Mouse (Mus musculus): ENCODE results near the gene Pprc1. TPM values are rescaled to one million over a fixed set of nuclear protein-coding genes. Genes with fewer than 3 reads are reported as not detected.

Gene Pprc1
- 16.2 and 16.9 TPM in 2 replicates for polyA plus RNA-seq (2015; fragmentation: Nextera tagmentation; extraction: Ambion mirVana)

GRCm38 (mm10) chr19:46044271-46044992 is at the start of gene Pprc1:
Pprc1 (plus strand) TSS chr19:46044886.
- no peak for TF ChIP-seq CTCF (IDR thresholded peaks at IDR 0.05; ENCODE audit: low read depth)
- WGBS, result under 1% methylated on average over 33 of the region's 34 CpGs
- H3K36me3 ChIP-seq (ENCODE audit: insufficient read depth, low read length), result no peaks in the 10 kb centered on the region
- peak within 1 kb of the TSS; percentile 99 for H3K27ac ChIP-seq
- DNase-seq (ENCODE audit: low spot score) (peak; percentile 89), ATAC-seq (replicated peaks; ENCODE audit: low FRiP score, low read depth) (peak; percentile 10)
- peak within 1 kb of the TSS; percentile 86 for H3K4me2 ChIP-seq (ENCODE audit: low read length)
- no peaks in the 10 kb centered on the region for H3K9me3 ChIP-seq (replicated peaks; ENCODE audit: low read length)
- H3K4me3 ChIP-seq (replicated peaks; ENCODE audit: low read depth, low read length), result peak within 1 kb of the TSS; percentile 99
- peak within 1 kb of the TSS; percentile 95 for H3K9ac ChIP-seq (ENCODE audit: low read depth, low read length)
- peaks cover 55% of the 10 kb centered on the region for H3K4me1 ChIP-seq (replicated peaks; ENCODE audit: insufficient read depth, low read length)
- no peaks in the 10 kb centered on the region for H3K27me3 ChIP-seq (ENCODE audit: insufficient read depth, low read length)

- H3K4me2 ChIP-seq (ENCODE audit: low read length), result peak overlapping the region; percentile 75
- peak overlapping the region; percentile 72 for H3K4me3 ChIP-seq (replicated peaks; ENCODE audit: low read depth, low read length)
- no peaks in the 10 kb centered on the region for H3K36me3 ChIP-seq (ENCODE audit: insufficient read depth, low read length)
- peak overlapping the region; percentile 98 for H3K27ac ChIP-seq
- no peaks in the 10 kb centered on the region for H3K4me1 ChIP-seq (replicated peaks; ENCODE audit: insufficient read depth, low read length)
- WGBS, result 60% methylated on average over 5 of the region's 5 CpGs
- H3K27me3 ChIP-seq (ENCODE audit: insufficient read depth, low read length), result no peaks in the 10 kb centered on the region
- H3K9ac ChIP-seq (ENCODE audit: low read depth, low read length), result peak overlapping the region; percentile 86
- ATAC-seq (replicated peaks; ENCODE audit: low FRiP score, low read depth) (no peak), DNase-seq (ENCODE audit: low spot score) (peak; percentile 13)
- H3K9me3 ChIP-seq (replicated peaks; ENCODE audit: low read length), result no peaks in the 10 kb centered on the region
- TF ChIP-seq CTCF (IDR thresholded peaks at IDR 0.05; ENCODE audit: low read depth), result no peak
Observed at GRCm38 (mm10) chr19:45997365-45997764, 47.3 kb upstream of the Pprc1 start.

GRCm38 (mm10) chr19:45997785-45998693 is 46.6 kb upstream of the Pprc1 start, which contains the start of gene Armh3:
Armh3 (minus strand) TSS chr19:45998488.
- no peaks in the 10 kb centered on the region for H3K9me3 ChIP-seq (replicated peaks; ENCODE audit: low read length)
- H3K9ac ChIP-seq (ENCODE audit: low read depth, low read length), result peak within 1 kb of the TSS; percentile 86
- peak within 1 kb of the TSS; percentile 72 for H3K4me3 ChIP-seq (replicated peaks; ENCODE audit: low read depth, low read length)
- H3K4me1 ChIP-seq (replicated peaks; ENCODE audit: insufficient read depth, low read length), result no peaks in the 10 kb centered on the region
- WGBS, result under 1% methylated on average over 75 of the region's 76 CpGs
- peak within 1 kb of the TSS; percentile 98 for H3K27ac ChIP-seq
- ATAC-seq (replicated peaks; ENCODE audit: low FRiP score, low read depth) (peak; percentile 95), DNase-seq (ENCODE audit: low spot score) (peak; percentile 98)
- peak; percentile 15; the same call in 1 of the 2 replicates for TF ChIP-seq CTCF (IDR thresholded peaks at IDR 0.05; ENCODE audit: low read depth)
- no peaks in the 10 kb centered on the region for H3K36me3 ChIP-seq (ENCODE audit: insufficient read depth, low read length)
- peak within 1 kb of the TSS; percentile 75 for H3K4me2 ChIP-seq (ENCODE audit: low read length)
- H3K27me3 ChIP-seq (ENCODE audit: insufficient read depth, low read length), result no peaks in the 10 kb centered on the region

GRCm38 (mm10) chr19:45998694-45999217 is 45.9 kb upstream of the Pprc1 start:
- H3K36me3 ChIP-seq (ENCODE audit: insufficient read depth, low read length), result no peaks in the 10 kb centered on the region
- peak overlapping the region; percentile 72 for H3K4me3 ChIP-seq (replicated peaks; ENCODE audit: low read depth, low read length)
- H3K27me3 ChIP-seq (ENCODE audit: insufficient read depth, low read length), result no peaks in the 10 kb centered on the region
- ATAC-seq (replicated peaks; ENCODE audit: low FRiP score, low read depth) (no peak; the same call in 1 of the 2 replicates), DNase-seq (ENCODE audit: low spot score) (no peak)
- TF ChIP-seq CTCF (IDR thresholded peaks at IDR 0.05; ENCODE audit: low read depth), result no peak
- no peak overlapping the region; the same call in 1 of the 2 replicates for H3K9ac ChIP-seq (ENCODE audit: low read depth, low read length)
- H3K9me3 ChIP-seq (replicated peaks; ENCODE audit: low read length), result no peaks in the 10 kb centered on the region
- no peak overlapping the region for H3K27ac ChIP-seq
- peak overlapping the region; percentile 75 for H3K4me2 ChIP-seq (ENCODE audit: low read length)
- no peaks in the 10 kb centered on the region for H3K4me1 ChIP-seq (replicated peaks; ENCODE audit: insufficient read depth, low read length)
- 7% methylated on average over 8 of the region's 8 CpGs for WGBS

- Histone ChIP-seq H3K9ac (ENCODE audit: low read depth, low read length) (no peak overlapping the region), H3K4me3 (replicated peaks; ENCODE audit: low read depth, low read length) (no peak overlapping the region), H3K4me2 (ENCODE audit: low read length) (no peak overlapping the region), H3K9me3 (replicated peaks; ENCODE audit: low read length) (no peaks in the 10 kb centered on the region), H3K27me3 (ENCODE audit: insufficient read depth, low read length) (no peaks in the 10 kb centered on the region), H3K27ac (no peak overlapping the region), H3K36me3 (ENCODE audit: insufficient read depth, low read length) (no peaks in the 10 kb centered on the region), H3K4me1 (replicated peaks; ENCODE audit: insufficient read depth, low read length) (peaks cover 6% of the 10 kb centered on the region)
- TF ChIP-seq CTCF (IDR thresholded peaks at IDR 0.05; ENCODE audit: low read depth), result no peak
- no peak for DNase-seq (ENCODE audit: low spot score)
- WGBS, result 65% methylated on average over 1 of the region's 1 CpGs
- no peak for ATAC-seq (replicated peaks; ENCODE audit: low FRiP score, low read depth)
Observed at GRCm38 (mm10) chr19:45999378-45999777, 45.3 kb upstream of the Pprc1 start.

GRCm38 (mm10) chr19:46002279-46002678 is 42.4 kb upstream of the Pprc1 start:
- Histone ChIP-seq H3K4me1 (replicated peaks; ENCODE audit: insufficient read depth, low read length) (peaks cover 12% of the 10 kb centered on the region), H3K4me3 (replicated peaks; ENCODE audit: low read depth, low read length) (no peak overlapping the region), H3K27ac (no peak overlapping the region), H3K36me3 (ENCODE audit: insufficient read depth, low read length) (0 out of 2 replicates have a peak, but pooled peaks cover 5% of the 10 kb centered on the region), H3K9me3 (replicated peaks; ENCODE audit: low read length) (no peaks in the 10 kb centered on the region), H3K9ac (ENCODE audit: low read depth, low read length) (no peak overlapping the region), H3K27me3 (ENCODE audit: insufficient read depth, low read length) (no peaks in the 10 kb centered on the region), H3K4me2 (ENCODE audit: low read length) (no peak overlapping the region)
- DNase-seq (ENCODE audit: low spot score), result no peak
- ATAC-seq (replicated peaks; ENCODE audit: low FRiP score, low read depth), result no peak
- 81% methylated on average over 9 of the region's 9 CpGs for WGBS
- TF ChIP-seq CTCF (IDR thresholded peaks at IDR 0.05; ENCODE audit: low read depth), result no peak
